Mouse (Mus musculus): ENCODE measurements at regions not wholly inside any gene's neighbourhood (a gene's known extent, or its start where the extent isn't known, plus 50 kb on each side); places are given as distances from the start of the nearest gene placed in this dataset.

DNA sequence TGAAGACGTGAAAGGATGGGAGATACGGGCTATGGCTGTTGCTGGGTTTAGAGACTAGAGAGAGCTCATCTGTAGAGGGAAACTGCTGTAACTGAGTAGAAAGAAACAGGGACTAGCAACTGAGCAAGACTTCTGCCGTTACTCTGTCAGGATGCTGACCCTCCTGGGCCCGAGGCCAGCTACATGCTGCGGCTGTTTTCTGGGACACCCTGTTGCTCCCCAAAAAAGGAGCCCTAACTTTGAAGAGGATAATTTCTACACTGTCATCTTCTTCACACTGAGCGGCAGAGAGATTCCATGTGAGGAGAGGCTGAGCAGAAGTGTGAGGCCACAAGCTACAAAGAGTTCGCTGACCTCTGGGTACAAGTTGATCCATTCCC is 74.2 kb upstream of the Ralgps2 start:
- no peak for DNase-seq

- no peak for DNase-seq
Observed at GRCm38 (mm10) chr1:157012950-157013668, 73.7 kb upstream of the Ralgps2 start.

GRCm38 (mm10) chr1:157011226-157011625 is 71.8 kb upstream of the Ralgps2 start:
- DNase-seq, result no peak

DNA sequence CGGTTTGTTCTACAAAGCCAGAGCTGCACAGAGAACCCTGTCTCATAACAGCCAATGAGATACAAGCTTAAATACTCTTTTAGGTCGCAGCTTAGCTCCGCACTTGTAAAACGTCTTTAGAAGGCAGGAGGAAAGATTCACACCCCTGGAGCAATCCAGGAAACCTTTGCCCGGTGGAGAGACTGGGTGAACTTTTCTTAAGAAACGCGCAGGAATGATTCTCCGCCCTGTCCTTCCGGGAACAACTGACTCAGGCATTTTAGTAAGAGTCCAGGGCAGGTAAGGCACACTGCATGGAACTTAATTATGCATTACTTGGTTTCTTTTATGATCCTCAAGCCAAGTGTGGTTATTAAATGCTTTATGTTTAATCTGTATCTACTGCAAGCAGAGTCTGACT is 70.0 kb upstream of the Ralgps2 start:
- no peak for DNase-seq

DNA sequence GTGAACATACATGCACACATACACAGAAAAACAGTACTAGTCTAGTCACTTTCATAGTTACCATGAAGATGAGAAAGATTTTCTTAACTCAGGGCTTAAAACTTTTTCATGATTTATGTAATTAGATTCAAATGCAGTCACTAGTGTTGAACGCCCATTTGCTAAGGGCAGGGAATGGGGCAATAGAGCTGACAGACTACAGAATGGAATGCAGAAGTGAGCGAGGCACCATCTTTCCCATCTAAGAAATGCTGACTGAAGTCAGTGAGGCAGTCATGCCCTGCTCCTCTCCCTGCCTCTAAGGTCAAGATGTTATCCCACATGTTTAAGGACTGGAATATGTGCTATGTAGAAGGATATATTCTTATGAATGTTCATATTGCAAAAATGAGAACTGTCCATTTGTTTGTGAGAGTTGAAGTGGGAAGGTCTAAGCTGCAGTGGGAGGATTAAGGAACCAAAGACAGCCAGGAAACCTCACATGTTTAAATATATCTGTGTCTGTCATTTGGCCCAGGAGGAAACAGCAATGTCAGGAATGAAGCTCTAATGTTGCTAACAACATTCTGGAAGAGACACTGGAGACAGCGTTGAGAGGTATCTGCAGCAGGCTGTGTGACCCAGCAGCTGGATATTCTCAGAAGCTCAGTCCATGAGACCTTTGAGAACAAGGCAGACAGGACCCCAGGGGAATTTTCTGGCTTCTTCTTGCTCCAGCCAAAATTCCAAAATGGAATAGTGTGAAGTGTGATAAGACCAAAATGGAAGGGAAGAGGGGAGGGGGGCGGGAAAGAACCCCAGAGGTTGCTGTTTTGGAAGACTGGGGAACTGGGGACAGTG is 68.7 kb upstream of the Ralgps2 start:
- no peak for DNase-seq

- DNase-seq, result no peak
Observed at GRCm38 (mm10) chr1:157004312-157005074, 65.1 kb upstream of the Ralgps2 start.

DNA sequence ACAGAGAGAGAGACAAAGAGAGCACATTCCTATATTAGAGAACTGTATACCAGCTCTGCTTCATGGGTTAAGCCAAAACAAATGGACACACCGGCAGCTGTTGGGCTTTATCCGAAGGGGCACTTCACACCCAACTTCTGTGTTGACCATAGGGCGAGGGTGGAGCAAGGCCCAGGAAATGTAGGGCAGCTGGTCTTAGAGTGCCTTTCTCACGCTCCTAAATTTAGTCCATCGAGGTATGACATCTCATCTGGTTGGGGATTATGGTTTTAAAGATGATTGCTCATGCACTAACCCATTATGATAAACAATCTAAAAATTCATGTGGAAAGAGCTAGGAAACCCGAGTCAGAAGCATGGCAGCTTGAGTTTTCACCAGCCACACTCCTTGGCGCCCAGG is 63.6 kb upstream of the Ralgps2 start:
- no peak for DNase-seq

DNA sequence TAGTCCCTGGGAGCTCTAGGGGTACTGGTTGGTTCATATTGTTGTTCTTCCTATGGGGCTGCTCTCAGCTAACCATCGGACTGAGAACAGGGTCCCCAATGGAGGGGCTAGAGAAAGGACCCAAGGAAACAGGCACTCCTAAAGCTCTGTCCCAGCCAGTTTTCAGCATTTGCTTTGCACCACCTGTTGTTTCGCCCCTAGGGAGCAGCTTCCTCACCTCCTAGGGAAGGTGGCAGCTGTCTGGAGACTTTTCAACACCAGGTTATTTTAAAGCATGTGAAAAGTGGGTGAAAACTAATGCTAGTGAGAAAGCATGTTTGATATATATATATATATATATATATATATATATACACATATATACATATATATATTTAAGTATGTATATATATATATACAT is 62.8 kb upstream of the Ralgps2 start:
- DNase-seq, result no peak

GRCm38 (mm10) chr1:157001008-157001660 is 61.7 kb upstream of the Ralgps2 start:
- DNase-seq, result no peak

DNA sequence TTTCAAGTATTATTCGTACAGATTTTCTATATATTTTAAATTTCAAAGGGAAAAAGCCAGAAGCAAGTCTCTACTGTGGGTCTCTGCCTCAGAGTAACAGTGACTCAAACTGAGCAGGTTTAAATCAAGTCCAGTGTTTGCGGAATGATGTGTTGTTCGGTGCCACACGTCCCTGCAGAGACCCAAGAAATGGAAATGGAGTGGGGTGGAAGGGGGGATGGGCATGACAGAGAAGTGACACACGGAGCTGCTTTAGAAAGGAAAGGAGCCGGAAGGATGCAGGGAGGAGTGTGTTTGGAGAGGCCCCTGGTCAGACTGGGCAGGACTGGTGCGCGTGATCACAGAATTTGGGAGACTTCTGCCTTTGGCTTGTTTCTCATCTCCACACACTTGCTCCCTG is 60.5 kb upstream of the Ralgps2 start:
- DNase-seq, result no peak

DNA sequence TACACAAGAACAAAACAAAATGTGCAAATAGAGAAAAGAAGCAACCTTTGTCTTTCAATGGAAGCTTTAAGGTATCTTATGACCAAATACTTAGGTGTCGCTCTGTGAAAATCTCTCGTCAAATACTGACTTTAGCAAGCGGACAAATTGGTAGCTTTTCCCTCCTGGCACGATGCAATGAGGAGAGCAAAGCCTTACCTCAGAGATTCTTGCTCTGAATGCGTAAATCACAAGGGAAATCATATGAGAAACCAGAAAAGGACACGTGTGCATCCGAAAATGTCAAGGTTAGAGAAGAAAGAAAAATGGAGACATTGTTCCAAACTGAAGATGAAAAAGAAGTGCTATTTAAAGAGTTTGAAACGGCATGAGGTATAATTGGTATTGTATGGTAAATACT is 59.8 kb upstream of the Ralgps2 start:
- no peak for DNase-seq

DNA sequence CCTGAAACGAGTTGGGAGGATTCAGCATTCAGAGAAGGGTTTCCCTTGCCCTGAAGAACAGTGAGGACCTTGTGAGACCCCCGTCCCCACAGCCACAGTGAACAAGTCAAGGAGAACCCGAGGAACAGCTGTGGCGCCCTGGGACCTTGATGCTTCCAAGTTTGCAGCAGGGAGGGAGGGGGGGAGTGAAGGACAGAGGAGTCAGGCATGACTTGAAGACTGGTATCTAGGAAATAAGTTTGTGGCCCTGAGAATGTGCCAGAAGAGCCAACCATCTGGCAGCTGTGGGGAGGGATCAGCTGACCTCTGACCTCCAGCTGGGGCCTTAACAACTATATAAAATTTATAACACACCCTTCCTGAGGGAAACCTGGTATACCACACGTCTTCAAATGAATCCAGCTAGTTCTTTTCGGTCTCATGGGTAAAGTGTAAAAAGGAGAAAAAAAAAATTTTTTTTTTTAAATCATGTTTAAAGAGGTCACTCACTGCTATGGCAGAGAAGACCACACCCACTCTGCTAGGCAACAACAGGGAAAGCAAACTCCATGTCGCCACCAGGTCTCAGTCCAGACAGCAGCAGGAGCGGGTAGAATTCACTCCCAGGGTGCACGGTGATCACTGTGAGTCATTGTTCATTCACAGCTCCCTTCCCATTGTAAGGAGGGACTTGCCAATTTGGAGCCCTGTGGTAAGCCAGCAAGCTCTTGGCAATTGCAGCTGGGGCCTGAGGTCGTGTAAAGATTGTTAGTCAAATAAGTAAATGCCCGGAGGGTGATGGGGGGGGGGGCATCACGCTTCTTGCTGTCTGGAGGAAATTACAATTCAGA is 58.3 kb upstream of the Ralgps2 start:
- no peak for DNase-seq

DNA sequence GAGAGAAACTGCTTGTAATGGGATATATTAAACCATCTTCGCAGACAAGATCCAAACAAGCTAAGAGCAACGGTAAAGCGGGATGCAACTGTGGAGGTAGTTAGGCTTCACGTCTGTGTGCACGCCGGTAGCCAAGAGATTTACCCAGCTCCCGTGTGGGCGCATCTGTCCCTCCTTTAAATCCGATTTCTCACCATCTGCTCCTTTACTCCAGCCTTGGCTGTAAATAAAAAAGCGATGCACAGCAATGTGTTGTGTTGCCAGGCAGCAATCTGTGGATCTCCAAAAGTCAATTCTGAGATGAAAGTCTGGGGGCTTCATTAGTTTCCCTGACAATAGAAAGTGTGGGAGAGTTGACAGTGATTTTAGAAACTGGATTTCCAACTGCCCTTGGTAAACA is 57.6 kb upstream of the Ralgps2 start:
- DNase-seq, result no peak

DNA sequence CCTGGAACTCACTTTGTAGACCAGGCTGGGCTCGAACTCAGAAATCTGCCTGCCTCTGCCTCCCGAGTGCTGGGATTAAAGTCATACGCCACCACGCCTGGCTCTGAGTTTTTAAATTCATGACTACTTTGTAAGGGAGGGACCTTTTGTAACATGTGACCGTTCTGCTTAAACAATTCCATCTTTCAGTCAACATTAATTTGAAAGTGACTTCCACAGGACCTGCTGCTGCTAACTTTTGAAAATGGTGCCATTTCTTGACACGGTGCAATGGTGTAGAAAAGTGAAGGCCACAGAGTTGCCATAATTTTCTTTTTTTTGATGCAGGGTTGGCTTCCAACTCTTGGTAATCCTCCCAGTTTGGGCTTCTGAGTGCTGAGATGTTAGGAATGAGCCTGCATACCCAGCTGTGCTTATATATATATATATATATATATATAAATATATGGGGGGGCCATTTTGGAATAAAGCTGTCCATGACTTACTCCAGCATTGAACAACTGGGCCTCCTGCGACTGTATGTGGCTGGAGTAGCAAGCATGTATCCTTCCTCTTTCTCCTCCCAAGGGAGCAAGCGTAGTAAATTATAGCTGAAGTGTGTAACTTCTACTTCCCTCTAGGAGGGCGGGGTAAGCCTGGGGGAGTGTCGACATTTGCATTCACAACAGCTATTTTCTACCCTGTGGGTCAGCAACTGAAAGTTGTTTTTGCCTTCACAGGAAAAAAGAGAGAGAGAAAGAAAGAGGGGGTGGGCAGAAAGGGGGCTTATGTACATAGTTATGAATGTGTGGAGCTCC is 56.9 kb upstream of the Ralgps2 start:
- no peak for DNase-seq

DNA sequence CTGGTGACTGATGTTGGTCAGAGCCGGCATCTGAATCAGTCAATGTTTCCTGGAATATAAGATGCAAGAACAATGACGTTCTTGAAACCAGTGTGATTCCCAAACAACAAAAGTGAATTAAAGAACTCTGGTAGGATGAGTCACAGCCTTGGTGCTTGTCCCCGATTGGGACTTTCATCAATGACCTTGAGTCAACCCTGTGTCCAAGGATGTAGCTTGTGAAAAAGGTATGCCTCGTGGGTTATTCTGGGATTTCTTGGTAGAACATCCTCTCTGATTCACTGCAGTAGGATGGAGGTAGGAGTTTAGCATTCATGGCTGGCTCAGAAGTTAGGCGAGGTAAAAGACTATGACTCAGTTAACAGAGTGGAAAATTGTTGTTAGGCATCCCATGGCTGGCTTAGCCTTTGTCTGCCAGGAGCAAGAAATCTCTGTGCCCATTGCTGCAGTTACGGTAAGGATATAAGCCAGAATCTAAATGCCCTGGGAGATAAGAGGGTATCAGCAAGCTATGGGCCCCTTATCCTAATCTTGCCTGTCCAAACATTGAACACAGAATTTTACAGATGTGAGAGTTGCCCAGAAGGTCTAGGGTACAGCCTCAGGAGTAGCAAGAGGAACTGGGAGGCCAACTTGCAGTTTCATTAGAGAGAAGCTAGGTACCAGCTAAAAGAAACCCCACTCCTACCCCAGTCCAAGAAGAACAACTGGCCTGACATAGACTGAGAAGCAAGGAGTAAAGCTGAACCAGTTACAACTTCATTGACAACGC is 55.9 kb upstream of the Ralgps2 start:
- DNase-seq, result no peak

GRCm38 (mm10) chr1:156994644-156995016 is 55.2 kb upstream of the Ralgps2 start:
- DNase-seq, result no peak

DNA sequence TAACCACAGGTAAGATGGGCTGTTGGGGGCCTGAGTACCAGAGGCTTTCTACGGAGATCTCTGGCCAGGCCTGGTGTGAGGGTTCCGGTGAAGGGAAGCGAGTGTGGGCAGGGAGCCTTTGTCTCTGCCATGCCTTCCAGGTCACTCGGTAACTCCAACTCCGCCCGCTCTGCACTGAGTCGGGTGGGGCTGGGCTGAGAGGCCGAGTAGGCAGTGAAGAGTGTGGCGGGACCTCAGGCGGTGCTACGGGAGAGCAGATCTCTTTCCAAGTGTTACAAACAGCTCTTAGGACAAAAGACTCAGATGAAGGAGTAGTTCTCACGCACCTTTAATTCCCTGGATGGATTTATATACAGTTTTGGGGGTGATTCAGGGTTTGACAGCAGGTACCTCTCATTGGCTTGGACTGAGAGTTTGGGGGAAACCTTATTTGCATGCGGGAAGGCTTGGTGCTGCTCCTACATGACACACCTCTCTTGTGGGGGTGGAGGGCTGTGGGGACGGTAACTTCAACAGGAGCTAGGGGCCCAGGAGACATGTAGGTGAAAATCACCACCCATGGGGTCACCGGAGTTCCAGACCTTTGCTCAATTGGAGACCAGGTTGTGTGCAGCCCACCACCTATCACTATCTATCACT is 54.7 kb upstream of the Ralgps2 start:
- no peak for DNase-seq

GRCm38 (mm10) chr1:156993105-156993504 is 53.7 kb upstream of the Ralgps2 start:
- DNase-seq, result no peak

GRCm38 (mm10) chr1:156992536-156992935 is 53.1 kb upstream of the Ralgps2 start:
- no peak for DNase-seq
